Mouse (Mus musculus): ENCODE measurements at regions not wholly inside any gene's neighbourhood (a gene's known extent, or its start where the extent isn't known, plus 50 kb on each side); places are given as distances from the start of the nearest gene placed in this dataset.

DNA sequence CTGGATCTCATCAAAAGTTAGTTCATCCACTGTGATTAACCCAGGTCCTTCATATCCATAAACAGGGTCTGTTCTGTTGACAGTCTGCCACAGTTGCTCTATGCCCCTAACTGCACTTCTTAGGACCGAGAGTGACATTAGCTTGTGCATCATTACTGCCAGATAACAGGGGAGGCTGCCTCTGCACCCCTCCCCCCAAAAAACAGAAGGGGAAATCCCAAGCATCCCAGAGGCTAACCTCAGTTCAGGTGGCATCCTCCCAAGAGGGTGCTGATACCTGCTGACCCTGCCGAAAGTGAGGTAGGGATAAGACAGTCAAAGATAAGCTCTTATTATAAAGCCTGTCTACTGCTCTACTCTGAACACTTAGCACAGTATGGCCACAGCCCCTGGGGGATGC lies 87.3 kb downstream of the Rplp1 start:
- no peak for TF ChIP-seq CTCF (conservative IDR thresholded peaks at IDR 0.05; ENCODE audit: low read length)
- no peak for TF ChIP-seq NANOG (IDR thresholded peaks at IDR 0.05; ENCODE audit: borderline replicate concordance, low read length)
- TF ChIP-seq POU5F1 (IDR thresholded peaks at IDR 0.05; ENCODE audit: borderline replicate concordance, low read length), result no peak

Measured in E14TG2a.4 (cell line).